Mouse (Mus musculus): ENCODE measurements around the gene Cd79a.
"Not testable (repeated sequence)": the region's sequence is repeated elsewhere in the genome, so short reads cannot be mapped to it uniquely, and the experiment has no call there.

DNA sequence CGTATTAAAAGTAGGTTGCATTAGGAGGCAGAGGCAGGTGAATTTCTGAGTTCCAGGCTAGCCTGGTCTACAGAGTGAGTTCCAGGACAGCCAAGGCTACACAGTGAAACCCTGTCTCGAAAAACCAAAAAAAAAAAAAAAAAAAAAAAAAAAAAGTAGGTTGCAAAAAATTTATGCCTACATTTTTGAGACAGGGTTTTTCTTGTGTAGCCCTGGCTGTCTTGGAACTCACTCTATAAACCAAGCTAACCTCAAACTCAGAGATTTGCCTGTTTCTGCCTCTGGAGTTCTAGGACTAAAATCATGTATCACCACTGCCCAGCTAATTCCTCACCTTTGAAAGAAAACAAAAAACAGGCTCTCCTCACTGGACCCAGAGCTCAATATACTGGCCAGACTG, 1.4 kb upstream of the Cd79a start:
- TF ChIP-seq GATA1 (IDR thresholded peaks at IDR 0.05; ENCODE audit: borderline replicate concordance, low read length); FLI1 (IDR thresholded peaks at IDR 0.05; ENCODE audit: low read length): not testable (repeated sequence)

Measured in megakaryocyte, embryonic 14.5 days (primary cell).